Mouse (Mus musculus) megakaryocyte progenitor cell, adult 5-6 weeks (primary cell): ENCODE results near the gene Tpte. TPM values are rescaled to one million over a fixed set of nuclear protein-coding genes. Genes with fewer than 3 reads are reported as not detected.

Experiments
- total RNA-seq, 2 experiments: library from RNA; stranded (forward) in 1 of 2; stranded (reverse) in 1 of 2; fragments of 157-497, 149-512 nt in 1 of 2; fragments of 200-1000 nt in 1 of 2; gene quantifications; 2 replicates each; pipeline versions ENCODE4 v1.2.3 to v1.2.4; 2015 to 2017

Gene Tpte
- total RNA-seq, 2 experiments from 2014 or later, result not detected

Other genes with a start within 250 kb of the Tpte start
- gene Atp7b, start 223.1 kb upstream of the Tpte start, total RNA-seq (2015), result 3.6 and 5.1 TPM in 2 replicates
- 2.1 and 3.9 TPM in 2 replicates for gene Atp7b, start 223.1 kb upstream of the Tpte start, total RNA-seq (2017)
- gene Alg11, start 222.7 kb upstream of the Tpte start, total RNA-seq (2015), result 11.2 and 11.8 TPM in 2 replicates
- gene Alg11, start 222.7 kb upstream of the Tpte start, total RNA-seq (2017), result 11.4 and 15.4 TPM in 2 replicates
- gene Nek5, start 158.4 kb upstream of the Tpte start, total RNA-seq (2015), result not detected in 2 replicates
- gene Nek5, start 158.4 kb upstream of the Tpte start, total RNA-seq (2017), result not detected in 2 replicates
- 2.3 and 3.7 TPM in 2 replicates for gene Nek3, start 117.0 kb upstream of the Tpte start, total RNA-seq (2015)
- 2.8 and 5.0 TPM in 2 replicates for gene Nek3, start 117.0 kb upstream of the Tpte start, total RNA-seq (2017)
- 44.7 and 46.0 TPM in 2 replicates for gene Ckap2, start 97.6 kb upstream of the Tpte start, total RNA-seq (2015)
- 33.6 and 36.4 TPM in 2 replicates for gene Ckap2, start 97.6 kb upstream of the Tpte start, total RNA-seq (2017)
- 37.9 and 44.6 TPM in 2 replicates for gene Vps36, start 90.6 kb upstream of the Tpte start, total RNA-seq (2015)
- 43.3 and 45.3 TPM in 2 replicates for gene Vps36, start 90.6 kb upstream of the Tpte start, total RNA-seq (2017)
- gene Thsd1, start 56.1 kb upstream of the Tpte start, total RNA-seq (2015), result 1.8 and 2.2 TPM in 2 replicates
- gene Thsd1, start 56.1 kb upstream of the Tpte start, total RNA-seq (2017), result 0.92 and 1.9 TPM in 2 replicates
- gene Slc25a15, start 115.2 kb downstream of the Tpte start, total RNA-seq (2015), result 9.4 and 10.0 TPM in 2 replicates
- gene Slc25a15, start 115.2 kb downstream of the Tpte start, total RNA-seq (2017), result 11.9 and 13.2 TPM in 2 replicates
- 22.8 and 26.3 TPM in 2 replicates for gene Mrps31, start 127.9 kb downstream of the Tpte start, total RNA-seq (2015)
- gene Mrps31, start 127.9 kb downstream of the Tpte start, total RNA-seq (2017), result 30.0 and 34.7 TPM in 2 replicates